Mouse (Mus musculus) kidney, adult 2 months (tissue): Measurements from ENCODE around the gene Cep55.

ENCODE experiments used
- CTCF ChIP-seq: fragments of 200-500 bp; conservative IDR thresholded peaks from 2 replicates; pipeline ENCODE4 v1.5.1; 2011; ENCODE audit warnings: low read depth, mild to moderate bottlenecking, control low read depth, low read length, moderate library complexity, mixed read lengths; ENCODE audit not compliant: insufficient read depth, insufficient read length
- POLR2A ChIP-seq: fragments of 200-500 bp; IDR thresholded peaks from one replicate; pipeline ENCODE4 v1.6.1; 2011; ENCODE audit warnings: low read depth, low read length, control low read depth

- no peak for TF ChIP-seq CTCF
- TF ChIP-seq POLR2A, result no peak
These were observed 1.5 kb downstream of the Cep55 start for GRCm38 (mm10) chr19:38056276-38056675.
